Mouse (Mus musculus) left cerebral cortex, adult 8-10 months (tissue): ENCODE measurements around the gene Ak6. TPM values are rescaled to one million over a fixed set of nuclear protein-coding genes. Genes with fewer than 3 reads are reported as not detected.

Source experiments
- DNase-seq, 2 experiments: peaks; one replicate each; pipeline ENCODE4 v3.0.0; 2022; ENCODE audit warnings: low spot score in 2 of 2
- total RNA-seq, 4 experiments: library from RNA; stranded (reverse); gene quantifications; 2 replicates each; pipeline ENCODE4 v1.2.4; 2022

Gene Ak6
- total RNA-seq, 4 experiments from 2014 or later = 71.1 to 90.0 (median 86.4) TPM

- no peak for DNase-seq
Measured at GRCm38 (mm10) chr13:100669291-100670022, 18.7 kb downstream of the Ak6 start, which contains the start of gene Ccdc125. Ccdc125 (plus strand) TSS chr13:100669717.

- DNase-seq = no peak
Measured at GRCm38 (mm10) chr13:100670181-100670741, 19.5 kb downstream of the Ak6 start.

- no peak for DNase-seq
Measured at GRCm38 (mm10) chr13:100675936-100676635, 25.3 kb downstream of the Ak6 start.

- DNase-seq = no peak
Measured at GRCm38 (mm10) chr13:100681615-100682014, 30.8 kb downstream of the Ak6 start.

GRCm38 (mm10) chr13:100682837-100683236 lies 32.1 kb downstream of the Ak6 start:
- no peak for DNase-seq

- DNase-seq = no peak
Measured at GRCm38 (mm10) chr13:100684355-100684754, 33.6 kb downstream of the Ak6 start.

- no peak for DNase-seq
Measured at GRCm38 (mm10) chr13:100687513-100687912, 36.7 kb downstream of the Ak6 start.

GRCm38 (mm10) chr13:100697541-100697940 lies 46.8 kb downstream of the Ak6 start:
- DNase-seq = no peak

GRCm38 (mm10) chr13:100698866-100699265 lies 48.1 kb downstream of the Ak6 start:
- DNase-seq = no peak

GRCm38 (mm10) chr13:100703468-100703867 lies 52.7 kb downstream of the Ak6 start:
- no peak for DNase-seq

- no peak for DNase-seq
Measured at GRCm38 (mm10) chr13:100706206-100706605, 55.4 kb downstream of the Ak6 start.

GRCm38 (mm10) chr13:100715467-100715866 lies 64.7 kb downstream of the Ak6 start:
- no peak for DNase-seq

Other genes with a start within 250 kb of the Ak6 start
- under 1 TPM; 0.11 to 0.23 (median 0.15) TPM for gene Naip1, start 198.1 kb upstream of the Ak6 start, total RNA-seq
- 10 to 100 TPM; 35.2 to 43.7 (median 40.5) TPM for gene Gtf2h2, start 158.4 kb upstream of the Ak6 start, total RNA-seq
- gene Ocln, start 98.3 kb upstream of the Ak6 start, total RNA-seq = 10 to 100 TPM in 1 of 4 experiments, 1 to 10 TPM in 3; 7.4 to 12.2 (median 8.2) TPM
- 1 to 10 TPM in 3 of 4 experiments, under 1 TPM in 1; 0.57 to 1.8 (median 1.5) TPM for gene Marveld2, start 34.0 kb upstream of the Ak6 start, total RNA-seq
- 10 to 100 TPM; 15.1 to 16.0 (median 15.6) TPM for gene Rad17, start 72 bp downstream of the Ak6 start, total RNA-seq
- gene Taf9, start 600 bp downstream of the Ak6 start, total RNA-seq = 10 to 100 TPM; 27.6 to 38.4 (median 34.2) TPM
- gene Ccdc125, start 18.7 kb downstream of the Ak6 start, total RNA-seq = under 1 TPM; 0.26 to 0.51 (median 0.46) TPM
- gene Cdk7, start 80.0 kb downstream of the Ak6 start, total RNA-seq = 10 to 100 TPM; 39.9 to 42.9 (median 41.5) TPM
- gene Mrps36, start 93.7 kb downstream of the Ak6 start, total RNA-seq = 10 to 100 TPM; 46.2 to 56.1 (median 54.7) TPM
- 1 to 10 TPM in 3 of 4 experiments, under 1 TPM in 1; 0.81 to 1.5 (median 1.2) TPM for gene Cenph, start 124.9 kb downstream of the Ak6 start, total RNA-seq
- 1 to 10 TPM in 1 of 4 experiments, under 1 TPM in 3; 0.43 to 1.3 (median 0.78) TPM for gene Ccnb1, start 135.6 kb downstream of the Ak6 start, total RNA-seq
- gene Slc30a5, start 182.4 kb downstream of the Ak6 start, total RNA-seq = 10 to 100 TPM; 38.9 to 45.2 (median 41.4) TPM